Mouse (Mus musculus) stomach, postnatal 0 days (tissue): ENCODE measurements around the gene Rhpn2. TPM values are rescaled to one million over a fixed set of nuclear protein-coding genes. Genes with fewer than 3 reads are reported as not detected.

Experiments
- ATAC-seq: fragments of 200-750 bp; cut with Nextera tagmentation; 2 replicates; pipeline ENCODE4 v1.8.0; 2017; ENCODE audit not compliant: low FRiP score, low TSS enrichment
- DNase-seq: peaks from one replicate; pipeline ENCODE4 v3.0.0-alpha.2; 2016; ENCODE audit warnings: low spot score
- H3K27ac ChIP-seq: fragments of 300-500 bp; sonication (generic); replicated peaks from 2 replicates; pipeline ENCODE4 v1.5.1; 2014; ENCODE audit warnings: mild to moderate bottlenecking, control low read depth
- H3K27me3 ChIP-seq: fragments of 300-500 bp; sonication (generic); 2 replicates; pipeline ENCODE4 v1.6.1; 2014; ENCODE audit warnings: low read length; ENCODE audit not compliant: control insufficient read depth, insufficient read depth
- H3K36me3 ChIP-seq: fragments of 300-500 bp; sonication (generic); 2 replicates; pipeline ENCODE4 v1.6.1; 2014; ENCODE audit warnings: low read length, mixed read lengths; ENCODE audit not compliant: control insufficient read depth, insufficient read depth
- H3K4me1 ChIP-seq: fragments of 300-500 bp; sonication (generic); replicated peaks from 2 replicates; pipeline ENCODE4 v1.6.1; 2014; ENCODE audit warnings: antibody characterized with exemption; ENCODE audit not compliant: control insufficient read depth, insufficient read depth
- H3K4me2 ChIP-seq: fragments of 300-500 bp; sonication (generic); replicated peaks from 2 replicates; pipeline ENCODE4 v1.6.1; 2014; ENCODE audit warnings: low read depth, mild to moderate bottlenecking, control low read depth, moderate library complexity
- H3K4me3 ChIP-seq: fragments of 300-500 bp; sonication (generic); 2 replicates; pipeline ENCODE4 v1.5.1; 2014; ENCODE audit warnings: low read depth, low read length, control low read depth
- H3K9ac ChIP-seq: fragments of 300-500 bp; sonication (generic); 2 replicates; pipeline ENCODE4 v1.6.1; 2014; ENCODE audit warnings: mild to moderate bottlenecking, low read length, control low read depth, mixed read lengths
- H3K9me3 ChIP-seq: fragments of 300-500 bp; sonication (generic); 2 replicates; pipeline ENCODE4 v1.6.1; 2016; ENCODE audit warnings: low read length; ENCODE audit not compliant: control insufficient read depth
- CTCF ChIP-seq: IDR thresholded peaks from 2 replicates; pipeline ENCODE4 v1.5.1; 2016; ENCODE audit warnings: antibody characterized with exemption, low read depth, mild to moderate bottlenecking, moderate library complexity
- EP300 ChIP-seq: optimal IDR thresholded peaks from 2 replicates; pipeline ENCODE3; 2016; ENCODE audit warnings: antibody characterized with exemption
- WGBS: fragments of 180-500 bp; shearing (Covaris S2); extraction: QIAGEN DNeasy Blood & Tissue Kit; methylation state at CpG from one replicate; pipeline ENCODE4 v1.1.7; 2014; 5-methylcytosine and 5-hydroxymethylcytosine counted together
- polyA plus RNA-seq: library from polyadenylated mRNA; unstranded; fragments of >200 nt; fragmentation: Nextera tagmentation; extraction: Ambion mirVana; gene quantifications from 2 replicates; pipeline ENCODE4 v1.2.1, GENCODE M21; 2015

The Rhpn2 gene
- polyA plus RNA-seq, 1 experiment from 2014 or later = 23.1 TPM

DNA sequence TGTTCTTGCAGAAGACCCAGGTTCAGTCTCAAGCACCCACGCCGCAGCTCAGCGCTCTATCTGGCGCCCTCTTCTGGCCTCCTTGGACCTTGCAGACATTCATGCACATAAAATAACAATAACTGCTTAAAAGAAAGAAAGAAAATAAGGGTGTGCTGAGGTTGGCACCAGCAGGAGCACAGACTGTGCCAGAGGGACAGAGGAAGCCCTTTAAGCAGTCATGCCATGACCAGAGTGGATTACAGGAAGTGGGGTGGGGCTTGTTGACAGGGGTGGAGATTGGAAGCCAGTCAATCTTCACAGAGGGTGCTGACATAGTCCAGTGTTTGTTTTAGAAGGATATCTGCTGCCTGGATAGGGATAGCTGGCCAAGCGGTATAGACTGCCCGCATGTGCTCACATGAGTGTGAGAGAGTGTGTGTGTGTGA is 52.6 kb downstream of the Rhpn2 start:
- 61% methylated on average over 6 of the region's 6 CpGs for WGBS
- Histone ChIP-seq H3K4me1 (no peaks in the 10 kb centered on the region), H3K36me3 (no peaks in the 10 kb centered on the region), H3K4me2 (no peak overlapping the region), H3K9me3 (no peaks in the 10 kb centered on the region), H3K9ac (no peak overlapping the region), H3K27ac (peak overlapping the region; percentile 56; the same call in 1 of the 2 replicates), H3K27me3 (no peaks in the 10 kb centered on the region), H3K4me3 (no peak overlapping the region)
- TF ChIP-seq CTCF = peak; percentile 67
- no peak for TF ChIP-seq EP300
- peak; percentile 75 for DNase-seq
- peak; percentile 91 for ATAC-seq

- DNase-seq (no peak), ATAC-seq (no peak)
- H3K4me3 ChIP-seq = no peak overlapping the region
- WGBS = 31% methylated on average over 6 of the region's 6 CpGs
- H3K27me3 ChIP-seq = no peaks in the 10 kb centered on the region
- no peak overlapping the region for H3K4me2 ChIP-seq
- H3K9me3 ChIP-seq = no peaks in the 10 kb centered on the region
- no peak overlapping the region for H3K27ac ChIP-seq
- TF ChIP-seq CTCF (no peak), EP300 (no peak)
- H3K36me3 ChIP-seq = no peaks in the 10 kb centered on the region
- H3K9ac ChIP-seq = no peak overlapping the region
- H3K4me1 ChIP-seq = no peaks in the 10 kb centered on the region
Measured at GRCm38 (mm10) chr7:35388694-35389093, 54.7 kb downstream of the Rhpn2 start.

DNA sequence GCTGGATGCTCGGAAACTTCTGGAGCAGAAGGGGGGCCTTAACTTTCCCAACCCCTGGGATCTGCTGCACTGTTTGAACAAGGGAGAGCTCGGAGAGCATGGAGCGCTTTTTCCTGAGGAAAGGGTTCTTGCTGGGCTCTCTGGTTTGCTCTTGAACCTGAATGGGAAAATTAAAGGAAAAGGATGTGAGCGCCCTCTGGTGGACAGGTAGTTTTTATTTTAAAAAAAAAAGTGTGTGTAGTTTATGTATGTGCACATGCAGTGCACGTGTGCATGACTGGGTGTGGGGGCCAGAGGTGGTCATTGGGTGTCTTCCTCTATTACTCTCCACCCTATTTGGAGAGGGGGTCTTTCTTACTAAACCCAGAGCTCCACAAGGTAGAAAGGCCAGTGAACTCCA is 59.0 kb downstream of the Rhpn2 start:
- ATAC-seq (no peak), DNase-seq (peak; percentile 61)
- Histone ChIP-seq H3K4me1 (peaks cover 2% of the 10 kb centered on the region), H3K9ac (no peak overlapping the region), H3K4me2 (no peak overlapping the region), H3K4me3 (no peak overlapping the region), H3K27me3 (no peaks in the 10 kb centered on the region), H3K36me3 (no peaks in the 10 kb centered on the region), H3K27ac (no peak overlapping the region), H3K9me3 (no peaks in the 10 kb centered on the region)
- TF ChIP-seq CTCF = peak; percentile 69
- TF ChIP-seq EP300 = no peak
- WGBS = 44% methylated on average over 5 of the region's 5 CpGs

GRCm38 (mm10) chr7:35395734-35396456 is 61.9 kb downstream of the Rhpn2 start:
- ATAC-seq = no peak
- no peak for TF ChIP-seq CTCF
- TF ChIP-seq EP300 = no peak
- H3K27ac ChIP-seq = no peak overlapping the region
- peak; percentile 26 for DNase-seq
- WGBS = 9% methylated on average over 17 of the region's 17 CpGs
- H3K27me3 ChIP-seq = no peaks in the 10 kb centered on the region
- no peaks in the 10 kb centered on the region for H3K9me3 ChIP-seq
- H3K4me1 ChIP-seq = peaks cover 2% of the 10 kb centered on the region
- peak overlapping the region; percentile 68 for H3K4me2 ChIP-seq
- H3K4me3 ChIP-seq = peak overlapping the region; percentile 71
- peak overlapping the region; percentile 65 for H3K9ac ChIP-seq
- peaks cover 3% of the 10 kb centered on the region; the same call in 1 of the 2 replicates for H3K36me3 ChIP-seq

DNA sequence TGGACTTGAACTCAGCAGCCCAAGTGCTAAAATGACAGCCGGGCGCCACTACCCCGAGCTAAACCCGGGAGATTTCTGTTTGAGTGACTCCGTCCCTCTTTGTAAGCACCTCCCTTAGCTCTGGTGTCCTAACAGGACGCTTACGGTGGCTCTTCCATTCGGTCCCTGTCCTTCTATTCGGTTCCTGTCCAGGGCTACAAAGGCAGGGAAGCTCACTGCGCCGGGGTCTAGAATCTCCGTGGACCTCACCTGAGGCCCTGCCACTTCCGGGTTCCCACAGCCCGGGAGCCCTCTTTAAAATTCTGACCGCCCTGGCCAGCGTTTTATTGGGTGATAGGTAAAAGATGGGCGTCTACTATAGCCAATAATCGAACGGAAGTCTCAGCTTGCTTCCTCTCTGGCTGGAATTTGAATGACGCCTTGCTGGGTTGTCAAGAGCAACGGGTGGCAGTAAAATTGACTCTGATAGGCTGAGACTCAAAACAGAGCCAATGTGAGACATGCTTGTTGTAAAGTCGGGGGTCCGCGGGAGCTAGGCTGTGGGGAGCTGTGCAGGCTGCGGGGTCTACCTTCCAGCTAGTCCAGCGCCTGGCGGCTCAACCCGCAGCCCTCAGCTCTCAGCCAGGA is 62.7 kb downstream of the Rhpn2 start, which contains the start of the genes Faap24 and Cep89:
Faap24 (minus strand) TSS at position 295 of the 627 bp plus-strand sequence.
Cep89 (plus strand) TSS at position 494 of the 627 bp plus-strand sequence.
- H3K9ac ChIP-seq = peak within 1 kb of the TSS; percentile 76
- peaks cover 2% of the 10 kb centered on the region for H3K4me1 ChIP-seq
- H3K27me3 ChIP-seq = no peaks in the 10 kb centered on the region
- H3K4me3 ChIP-seq = peak within 1 kb of the TSS; percentile 71
- peak within 1 kb of the TSS; percentile 1; the same call in 1 of the 2 replicates for H3K27ac ChIP-seq
- H3K36me3 ChIP-seq = peaks cover 3% of the 10 kb centered on the region; the same call in 1 of the 2 replicates
- WGBS = under 1% methylated on average over 28 of the region's 28 CpGs
- H3K9me3 ChIP-seq = no peaks in the 10 kb centered on the region
- peak within 1 kb of the TSS; percentile 71 for H3K4me2 ChIP-seq
- peak; percentile 97 for ATAC-seq
- peak; percentile 94 for DNase-seq
- TF ChIP-seq CTCF = no peak
- TF ChIP-seq EP300 = peak; percentile 83
